Mouse (Mus musculus): Measurements from ENCODE around the gene Odf3.

Odf3 gene

DNA sequence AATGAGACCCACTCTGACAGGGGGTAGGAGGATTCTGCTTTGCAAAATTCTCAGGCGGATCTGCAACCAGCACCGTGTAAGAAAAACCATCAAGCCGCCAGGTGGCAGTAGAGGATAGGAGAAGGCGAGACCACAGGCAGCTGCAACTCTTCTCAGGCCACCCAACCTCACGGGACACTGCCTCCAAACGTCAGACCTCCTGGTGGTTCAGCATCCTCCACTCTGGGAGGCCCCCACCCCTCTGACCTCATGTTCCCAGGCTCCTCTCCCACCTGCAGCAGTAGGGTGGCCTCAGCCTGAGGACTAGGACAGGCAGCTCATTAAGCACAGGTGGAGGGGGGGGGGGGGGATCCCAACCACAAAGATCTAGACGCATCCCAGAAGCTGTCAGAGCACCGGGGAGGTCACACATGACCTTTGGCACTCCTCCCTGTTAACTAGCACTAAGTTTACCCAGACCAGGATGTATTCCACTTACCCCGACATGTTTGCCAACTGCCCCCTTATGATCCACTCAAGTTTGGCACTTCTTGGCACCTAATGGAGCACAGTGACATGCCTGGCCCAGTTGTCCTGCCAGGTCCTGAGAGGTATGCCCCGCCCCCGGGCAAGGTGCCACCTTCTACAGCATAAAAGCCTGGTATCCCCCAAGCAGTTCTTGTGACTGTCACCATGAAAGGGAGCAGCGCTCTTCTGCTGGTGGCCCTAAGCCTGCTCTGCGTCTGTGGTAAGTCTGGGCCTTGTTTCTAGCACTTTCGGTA is 2.5 kb upstream of the Odf3 start, which contains the start of gene Scgb1c1:
Gene Scgb1c1 (plus strand): TSS at position 643 of the 761 bp plus-strand sequence.
- peak; percentile 82 for DNase-seq (ENCODE audit: low spot score)

DNA sequence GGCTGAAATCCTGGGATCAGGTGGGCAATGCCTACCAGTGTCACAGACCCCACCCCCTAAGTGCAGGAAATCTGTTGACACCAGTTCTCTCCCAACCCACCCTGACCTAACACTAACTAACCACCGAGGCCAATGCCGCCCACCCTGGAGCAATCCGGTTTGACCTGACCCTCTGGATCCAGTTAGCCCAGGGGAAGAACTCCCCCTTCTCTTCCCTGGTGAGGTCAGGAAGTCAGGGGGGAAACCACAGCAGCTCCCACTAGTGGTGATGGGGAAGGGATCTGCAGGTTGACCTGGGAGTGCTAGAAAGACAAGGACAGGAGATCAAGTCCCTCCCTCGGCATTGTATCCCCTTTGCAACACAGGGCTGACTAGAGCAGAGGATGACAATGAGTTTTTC is 1.9 kb upstream of the Odf3 start:
- DNase-seq (ENCODE audit: low spot score) = no peak

DNA sequence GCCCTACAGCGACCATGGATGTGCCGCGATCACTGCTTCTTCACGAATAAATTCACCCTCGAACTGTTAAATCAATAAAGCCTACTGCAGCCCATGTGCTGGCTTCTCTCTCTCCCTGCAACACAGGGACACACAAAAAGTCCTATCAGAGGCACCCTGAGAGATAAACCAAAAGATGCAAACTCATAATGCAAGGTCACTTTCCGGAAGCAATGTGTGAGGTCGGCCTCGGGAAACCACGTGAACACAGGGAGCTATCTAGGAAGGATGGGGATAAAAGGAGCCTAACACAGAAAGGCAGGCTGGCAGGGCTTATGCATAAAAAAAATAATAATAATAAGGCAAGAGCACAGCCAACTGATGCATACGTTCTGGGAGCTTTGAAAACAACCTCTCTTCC is 929 bp upstream of the Odf3 start:
- no peak for DNase-seq (ENCODE audit: low spot score)

DNA sequence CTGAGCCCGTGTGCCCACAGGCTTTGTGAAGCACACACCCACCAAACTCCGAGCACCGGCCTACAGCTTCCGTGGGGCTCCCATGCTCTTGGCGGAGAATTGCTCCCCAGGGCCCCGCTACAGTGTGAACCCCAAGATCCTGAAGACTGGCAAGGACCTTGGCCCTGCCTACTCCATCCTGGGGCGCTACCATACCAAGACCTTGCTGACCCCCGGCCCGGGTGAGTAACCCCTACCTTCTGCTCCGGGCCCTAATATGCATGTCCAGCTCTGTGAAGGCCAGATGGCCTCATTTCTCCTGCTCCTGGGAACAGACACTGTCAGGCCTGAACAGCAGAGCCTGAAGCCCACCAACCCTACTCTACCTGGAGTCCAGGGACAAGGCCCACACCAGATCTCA is 986 bp downstream of the Odf3 start:
- no peak for DNase-seq (ENCODE audit: low spot score)

DNA sequence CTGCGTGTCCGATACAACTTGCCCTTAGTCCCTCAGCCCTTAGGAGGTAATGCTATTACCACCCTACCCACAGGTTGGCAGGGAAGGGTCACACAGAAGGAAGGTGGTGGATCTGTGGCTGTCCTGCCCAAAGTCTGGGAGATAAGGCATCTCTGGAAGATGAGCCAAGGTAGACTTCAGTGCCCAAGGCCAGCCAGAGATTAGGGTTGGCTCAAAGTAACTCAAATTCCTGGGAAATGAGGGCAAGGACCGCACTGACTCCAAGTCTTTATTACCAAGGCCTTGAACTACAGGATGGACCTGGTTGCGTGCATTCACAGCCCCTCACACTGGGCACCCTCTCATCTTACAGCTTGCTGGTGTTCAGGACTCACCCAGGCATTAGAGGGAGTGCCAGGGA is 4.3 kb downstream of the Odf3 start:
- DNase-seq (ENCODE audit: low spot score) = no peak

DNA sequence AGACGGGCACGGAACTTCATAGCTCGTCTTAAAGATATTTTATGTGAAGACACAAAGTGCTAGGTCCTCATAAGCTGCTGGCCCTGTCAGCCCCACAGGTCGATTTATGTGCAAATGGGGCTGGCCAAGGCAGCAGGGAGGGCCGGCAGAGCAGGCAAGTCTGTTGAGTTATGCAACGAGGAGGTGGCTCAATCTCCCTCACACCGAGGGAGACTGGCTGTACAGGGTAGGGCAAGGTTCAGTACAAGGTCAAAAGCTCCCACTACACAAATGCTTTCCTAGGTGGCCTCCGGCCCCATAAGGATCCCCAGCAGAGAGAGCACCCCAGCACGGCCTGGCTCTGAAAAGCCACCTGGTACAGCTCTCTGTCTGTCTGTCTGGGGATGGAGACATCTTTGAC is 5.8 kb downstream of the Odf3 start:
- DNase-seq (ENCODE audit: low spot score) = no peak

DNA sequence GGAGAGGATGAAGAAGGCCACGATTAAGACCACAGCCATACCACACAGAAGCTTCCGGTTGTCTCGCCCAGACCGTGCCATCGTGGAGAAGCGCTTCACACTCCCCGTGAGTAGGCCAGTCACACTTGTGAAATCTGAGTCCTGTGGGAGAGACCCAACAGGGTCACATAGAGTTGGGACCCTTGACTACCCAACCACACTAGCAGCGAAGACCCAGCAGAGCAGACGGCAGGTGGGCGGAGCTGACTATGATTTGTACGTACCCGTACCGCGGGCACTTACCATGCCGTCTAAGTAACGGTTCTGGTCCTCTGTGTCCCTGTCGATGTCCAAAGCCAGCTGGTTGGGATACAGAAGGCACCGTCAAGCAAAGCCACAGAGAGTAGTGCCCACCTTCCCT is 6.9 kb downstream of the Odf3 start:
- DNase-seq (ENCODE audit: low spot score) = no peak

DNA sequence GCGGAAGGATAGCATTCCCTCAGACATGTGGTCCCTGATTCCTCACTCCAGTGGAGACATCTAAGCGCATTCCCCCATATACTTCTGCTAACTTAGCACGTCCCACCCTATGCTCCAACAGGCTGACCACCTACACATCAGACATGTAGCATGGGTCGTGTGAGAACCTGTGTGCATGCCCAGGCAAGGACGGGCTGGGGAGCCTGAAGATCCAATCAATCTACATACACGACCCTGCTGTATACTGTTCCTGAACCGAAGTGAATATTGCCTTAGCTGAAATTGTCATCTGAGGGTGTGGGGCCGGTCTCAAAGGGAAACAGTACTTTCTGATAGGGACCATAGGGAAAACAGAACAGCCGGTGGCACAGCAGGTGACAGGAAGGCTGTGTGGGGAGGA is 7.6 kb downstream of the Odf3 start:
- no peak for DNase-seq (ENCODE audit: low spot score)

DNA sequence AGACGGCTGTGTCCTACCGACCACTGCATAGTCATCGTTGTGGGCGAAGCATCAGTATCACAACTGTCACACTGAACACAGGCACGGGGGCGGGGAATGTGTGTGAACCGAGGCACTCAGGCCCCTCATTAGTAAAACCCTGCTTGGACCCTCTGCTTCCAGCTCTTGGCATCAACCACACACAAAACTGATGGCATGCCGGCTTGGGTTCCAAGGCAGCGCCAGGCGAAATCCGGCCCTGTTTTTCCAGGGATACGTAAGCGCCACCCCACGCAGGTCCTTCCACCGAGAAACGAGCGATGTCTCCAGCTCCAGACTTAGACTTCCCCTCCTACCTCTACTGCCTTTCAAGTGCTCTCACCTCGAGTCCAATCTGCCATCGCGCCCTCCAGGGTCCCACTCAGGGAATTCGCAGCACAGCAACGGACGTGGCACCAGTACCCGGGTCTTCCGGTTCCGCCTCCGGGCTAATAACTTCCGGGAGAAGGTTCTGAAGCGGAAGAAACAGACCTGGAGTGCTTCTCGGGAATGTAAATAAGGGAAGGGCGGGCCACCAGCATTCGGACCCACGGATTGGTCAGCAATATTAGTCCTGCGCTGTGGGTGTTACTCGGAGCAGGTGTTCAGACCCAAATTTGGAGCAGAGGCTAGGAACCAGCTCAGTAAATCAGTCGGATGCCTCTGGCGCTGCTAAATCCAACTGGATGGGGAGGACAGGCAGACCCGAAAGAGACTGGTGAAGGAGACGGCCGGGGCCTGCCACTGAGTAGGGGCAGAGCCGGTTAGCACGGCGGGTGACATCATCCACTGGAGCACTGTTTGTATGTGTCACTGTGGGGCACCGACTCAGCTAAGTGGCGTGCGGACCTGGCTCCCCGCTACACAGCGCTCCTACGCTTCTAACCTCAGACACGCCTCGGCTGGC is 8.5 kb downstream of the Odf3 start, which contains the start of gene Gm45785:
Gene Gm45785 (minus strand): TSS at position 472 of the 925 bp plus-strand sequence.
- peak; percentile 48 for DNase-seq (ENCODE audit: low spot score)

DNA sequence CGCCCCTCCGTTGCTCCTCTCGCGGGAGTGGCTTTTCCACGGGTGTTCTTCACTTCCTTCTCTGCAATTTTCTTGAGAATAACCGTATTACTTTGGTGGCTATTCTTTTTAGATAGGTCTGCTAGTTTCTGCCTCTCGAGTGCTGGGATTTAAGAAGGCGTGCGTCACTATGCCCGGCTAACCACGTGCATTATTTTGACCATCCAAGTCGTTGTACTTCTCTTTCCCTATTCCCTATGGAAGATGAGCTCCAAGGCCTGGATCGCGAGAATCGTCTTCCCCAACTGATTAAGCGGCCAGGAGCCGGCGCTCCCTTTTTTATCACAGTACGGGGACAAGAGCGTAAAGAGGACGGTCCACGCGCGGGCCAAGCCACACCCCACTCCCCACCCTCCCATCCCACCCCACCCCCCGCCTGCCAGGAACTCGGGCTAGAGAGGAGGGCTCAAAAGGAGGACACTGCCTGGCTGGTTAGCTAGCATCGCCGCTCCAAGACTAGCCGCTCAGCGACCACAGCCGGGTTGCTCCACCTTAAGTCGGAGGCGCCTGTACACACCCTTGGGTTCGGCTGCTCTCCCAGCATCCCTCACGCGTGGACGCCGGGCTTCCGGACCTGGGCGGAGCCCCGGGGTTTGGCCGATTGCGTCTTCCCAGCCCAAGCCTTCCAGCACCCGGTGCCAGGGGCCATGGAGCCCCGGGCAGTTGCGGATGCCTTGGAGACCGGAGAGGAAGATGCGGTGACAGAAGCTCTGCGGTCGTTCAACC is 9.4 kb downstream of the Odf3 start, which contains the start of gene Ric8a:
Gene Ric8a (plus strand): TSS at position 173 of the 765 bp plus-strand sequence.
- DNase-seq (ENCODE audit: low spot score) = peak; percentile 63

DNA sequence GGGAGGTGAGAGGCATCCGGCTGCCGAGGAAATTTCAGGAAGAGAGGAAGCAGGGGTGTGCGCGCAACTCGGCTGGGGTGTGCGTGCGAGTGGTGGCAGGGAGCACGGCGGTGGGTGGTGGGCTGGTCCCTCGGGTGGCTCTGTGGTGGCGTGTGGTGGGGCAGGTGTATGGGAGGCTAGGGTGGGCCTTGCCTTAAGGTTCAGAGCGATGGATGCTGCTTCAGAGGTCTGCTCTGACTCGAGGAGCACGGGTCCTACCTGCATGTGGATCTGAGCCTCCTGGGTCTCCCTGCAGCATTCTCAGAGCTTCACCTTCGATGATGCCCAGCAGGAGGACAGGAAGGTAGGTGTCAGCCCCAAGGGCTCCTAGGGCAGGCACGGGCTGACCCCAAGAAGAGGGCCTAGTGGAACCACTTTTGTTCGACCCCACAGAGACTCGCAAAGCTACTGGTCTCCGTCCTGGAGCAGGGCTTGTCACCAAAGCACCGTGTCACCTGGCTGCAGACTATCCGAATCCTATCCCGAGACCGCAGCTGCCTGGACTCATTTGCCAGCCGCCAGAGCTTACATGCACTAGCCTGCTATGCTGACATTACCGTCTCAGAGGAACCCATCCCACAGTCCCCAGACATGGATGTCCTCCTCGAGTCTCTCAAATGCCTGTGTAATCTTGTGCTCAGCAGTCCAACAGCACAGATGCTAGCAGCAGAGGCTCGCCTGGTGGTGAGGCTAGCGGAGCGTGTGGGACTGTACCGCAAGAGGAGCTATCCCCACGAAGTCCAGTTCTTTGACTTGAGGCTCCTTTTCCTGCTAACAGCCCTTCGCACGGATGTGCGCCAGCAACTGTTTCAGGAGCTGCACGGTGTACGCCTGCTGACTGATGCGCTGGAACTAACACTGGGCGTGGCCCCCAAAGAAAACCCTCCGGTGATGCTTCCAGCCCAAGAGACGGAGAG is 10.2 kb downstream of the Odf3 start, which contains the start of gene Bet1l:
Gene Bet1l (minus strand): TSS at position 28 of the 956 bp plus-strand sequence.
- no peak for DNase-seq (ENCODE audit: low spot score)

DNA sequence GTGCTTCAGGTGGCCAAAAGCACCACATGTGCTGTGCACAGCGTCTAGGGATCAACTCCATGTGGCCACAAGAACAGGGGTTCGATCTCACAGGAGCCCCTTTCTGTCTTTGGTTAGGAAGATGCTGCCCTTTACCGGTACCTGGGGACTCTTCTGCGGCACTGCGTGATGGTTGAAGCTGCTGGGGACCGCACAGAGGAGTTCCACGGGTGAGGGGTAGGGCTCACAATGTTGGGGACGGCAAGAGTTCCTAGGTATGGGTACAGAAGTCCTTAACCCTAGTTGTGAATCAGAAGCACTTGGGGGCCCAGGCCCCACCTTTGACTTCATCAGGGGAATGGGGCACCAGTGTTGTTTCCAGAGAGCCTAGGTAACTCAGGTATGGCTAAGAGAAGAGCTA is 11.1 kb downstream of the Odf3 start:
- DNase-seq (ENCODE audit: low spot score) = no peak

DNA sequence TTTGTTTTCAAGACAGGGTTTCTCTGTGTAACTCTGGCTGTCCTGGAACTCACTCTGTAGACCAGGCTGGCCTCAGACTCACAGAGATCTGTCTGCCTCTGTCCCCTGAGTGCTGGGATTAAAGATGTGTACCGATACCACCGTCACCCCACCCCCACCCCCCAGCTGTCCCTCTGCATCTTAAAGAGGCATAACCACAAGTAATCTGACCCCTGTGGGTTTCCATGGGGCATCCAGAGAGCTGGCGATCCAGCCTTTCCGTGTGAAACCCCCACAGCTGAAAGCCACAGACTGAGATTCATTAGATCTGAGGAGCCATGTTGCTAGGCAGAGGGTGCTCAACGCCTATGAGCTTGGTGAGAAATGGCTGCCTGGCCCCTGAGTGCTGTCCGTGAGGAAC is 12.4 kb downstream of the Odf3 start:
- DNase-seq (ENCODE audit: low spot score) = no peak

DNA sequence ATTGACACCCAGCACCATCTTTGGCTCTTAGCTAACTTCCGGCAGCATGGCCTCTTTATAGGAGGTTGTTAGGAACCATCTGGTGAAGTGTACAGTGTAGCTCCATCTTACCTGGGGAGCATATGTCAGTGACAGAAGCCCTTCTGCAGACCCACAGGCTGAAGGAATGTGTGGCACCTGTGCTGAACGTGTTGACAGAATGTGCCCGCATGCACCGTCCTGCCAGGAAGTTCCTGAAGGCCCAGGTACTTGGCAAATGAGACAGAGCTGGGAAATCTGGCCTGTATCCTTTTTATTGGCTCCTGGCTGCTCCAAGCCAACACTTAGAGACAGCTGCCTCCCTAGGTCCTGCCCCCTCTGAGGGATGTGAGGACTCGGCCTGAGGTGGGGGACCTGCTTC is 13.1 kb downstream of the Odf3 start:
- DNase-seq (ENCODE audit: low spot score) = no peak

DNA sequence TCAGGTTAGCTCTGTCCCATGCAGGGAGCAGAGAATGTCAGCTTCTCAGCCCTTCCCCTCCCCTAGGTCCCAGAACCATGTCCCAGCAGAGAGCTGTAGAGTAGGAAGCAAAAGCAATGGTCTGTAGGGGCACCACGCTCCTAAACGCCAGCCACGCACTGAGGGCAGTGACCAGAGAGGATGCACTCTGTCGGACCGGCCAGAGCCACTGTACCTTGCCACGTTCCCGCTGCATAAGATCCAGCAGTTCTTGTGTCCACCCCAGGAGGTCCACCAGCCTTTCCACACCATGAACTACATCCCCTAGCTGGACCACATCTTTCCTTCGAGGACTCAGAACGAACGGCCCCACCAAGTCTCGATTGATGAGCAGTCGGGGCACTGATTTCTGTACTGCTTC is 17.2 kb downstream of the Odf3 start:
- DNase-seq (ENCODE audit: low spot score) = no peak

DNA sequence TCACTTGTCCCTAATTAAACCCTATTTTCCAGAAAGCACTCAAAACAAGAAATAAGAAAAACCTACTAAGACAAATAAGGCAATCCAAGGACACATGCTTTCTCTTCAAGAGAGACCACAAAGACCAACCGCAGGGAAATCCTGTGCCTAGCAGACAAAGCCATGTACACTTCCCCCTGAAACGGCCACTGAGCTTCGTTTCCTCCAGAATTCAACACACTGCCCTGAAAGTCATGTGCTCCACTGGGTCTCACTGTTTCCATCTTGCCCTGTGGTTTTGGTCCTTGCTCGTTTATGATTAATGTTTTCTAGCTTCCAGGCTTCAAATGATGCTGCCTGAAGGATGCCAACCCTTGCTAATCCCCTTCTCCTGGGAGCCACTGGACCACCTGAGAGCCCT is 26.6 kb downstream of the Odf3 start:
- no peak for DNase-seq (ENCODE audit: low spot score)

DNA sequence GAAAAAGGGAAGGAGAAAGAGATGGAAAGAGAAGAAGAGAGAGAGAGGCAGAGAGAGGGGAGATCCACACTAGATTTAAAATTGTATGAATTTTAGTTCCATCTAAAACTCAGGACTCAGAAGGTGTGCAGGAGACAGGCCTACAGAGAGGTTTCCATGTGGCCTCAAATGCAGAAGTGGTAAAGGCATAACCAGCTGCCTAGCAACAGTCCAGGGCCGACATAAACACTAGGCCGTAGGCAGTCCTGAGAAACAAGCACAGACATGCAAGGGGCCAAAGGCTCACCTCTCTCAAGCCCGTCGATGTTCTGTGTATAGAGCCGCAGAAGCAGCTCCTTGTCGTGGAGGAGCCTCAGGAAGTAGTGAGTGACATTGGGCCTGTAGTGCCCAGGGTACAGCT is 29.8 kb downstream of the Odf3 start:
- DNase-seq (ENCODE audit: low spot score) = no peak

DNA sequence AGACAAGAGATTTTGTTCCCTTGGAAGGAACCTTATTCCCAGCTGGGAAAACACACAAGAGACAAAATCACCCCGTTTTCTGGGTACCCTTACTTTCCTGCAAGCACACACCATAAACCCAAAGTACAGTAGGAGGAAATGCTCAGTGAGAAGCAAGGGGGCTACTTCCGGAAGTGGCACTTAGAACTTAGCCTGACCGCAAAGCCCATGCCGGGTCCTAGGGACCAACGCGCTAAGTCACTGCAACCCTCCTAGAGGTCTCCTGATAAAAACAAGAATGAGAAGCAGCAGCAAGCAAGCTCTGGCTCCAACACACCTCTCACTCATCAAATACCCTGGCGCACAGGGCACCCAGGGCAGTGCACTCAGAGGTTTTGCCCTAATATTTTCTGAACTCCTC is 31.8 kb downstream of the Odf3 start:
- DNase-seq (ENCODE audit: low spot score) = no peak

DNA sequence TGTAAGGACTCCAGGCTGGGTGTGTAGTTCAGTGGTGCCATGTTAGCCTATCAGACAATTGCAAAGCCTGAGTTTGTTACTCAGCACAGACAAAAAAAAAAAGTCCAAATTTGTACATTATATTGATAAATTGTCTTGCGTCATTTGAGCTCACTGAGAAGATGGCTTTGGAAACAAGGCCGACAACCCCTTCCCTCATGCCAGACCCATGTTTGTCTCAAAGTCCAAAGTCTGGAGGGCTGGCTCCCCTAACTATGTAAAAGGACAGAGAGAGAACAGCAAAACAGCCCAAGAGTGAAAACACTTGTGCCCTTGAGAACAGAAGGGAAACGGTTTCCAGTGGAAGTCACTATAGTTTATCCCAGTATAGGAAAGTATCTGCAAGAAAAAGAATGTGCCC is 32.8 kb downstream of the Odf3 start:
- no peak for DNase-seq (ENCODE audit: low spot score)

DNA sequence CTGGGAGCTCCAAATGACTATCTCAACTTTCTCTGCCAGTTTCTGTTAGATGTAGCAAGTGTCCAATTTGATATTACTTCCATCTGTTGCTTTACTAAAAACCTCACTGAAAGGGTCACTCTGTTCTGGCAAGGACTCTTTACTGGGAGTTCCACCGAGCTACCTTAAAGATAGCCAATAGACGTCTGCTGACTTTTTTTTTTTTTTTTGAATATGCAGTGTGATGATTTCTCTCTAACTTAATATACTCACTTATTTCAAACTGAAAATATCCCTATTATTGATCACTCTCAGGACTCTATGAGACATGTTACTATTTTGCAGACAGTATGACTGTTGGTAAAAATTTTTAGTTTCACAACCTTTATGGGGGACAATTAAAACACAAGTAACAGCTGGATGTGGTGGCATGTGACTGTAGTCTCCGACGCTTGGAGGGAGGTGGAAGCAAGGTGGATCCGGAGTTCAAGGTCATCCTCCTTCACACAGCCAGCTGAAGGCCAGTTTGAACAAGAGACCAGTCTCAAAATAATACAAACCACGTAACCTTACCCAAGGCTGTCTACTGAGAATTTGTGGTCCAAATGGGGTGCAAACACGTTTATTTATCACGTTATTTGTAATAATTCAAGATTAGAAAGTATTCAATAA is 33.4 kb downstream of the Odf3 start:
- DNase-seq (ENCODE audit: low spot score) = no peak
